In the genomic region with DNA sequence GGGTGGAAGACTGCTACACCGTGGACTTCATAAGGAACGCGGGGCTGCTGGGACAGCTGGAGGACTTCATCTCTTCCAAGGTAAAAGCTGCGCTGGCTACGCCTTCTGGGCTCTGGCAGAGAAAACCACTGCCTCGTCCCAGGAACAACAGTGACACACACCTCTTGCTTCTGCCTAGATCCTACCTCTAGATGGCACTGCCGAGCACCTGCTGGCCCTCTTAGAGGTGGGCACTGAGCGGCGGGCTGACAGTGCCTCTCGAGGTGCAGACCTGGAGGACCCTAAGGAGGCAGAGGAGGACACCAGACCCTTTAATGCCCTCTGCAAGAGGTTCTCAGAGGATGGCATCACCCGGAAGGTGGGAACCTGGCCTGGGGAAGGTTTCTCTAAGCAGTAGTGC, we compare ENCODE assay signal across 9 mouse cellular contexts. TPM values are rescaled to one million over a fixed set of nuclear protein-coding genes. Genes with fewer than 3 reads are reported as not detected.
DNase-seq lines count a peak whose midpoint lies in the region; ATAC-seq and TF ChIP-seq lines count a peak whose summit lies in the region.
"Had no signal": no experiment of that assay in that cellular context is flagged by ENCODE, and none has a peak within 500 bp of the region (broad histone marks: within the 10 kb centered on the region; RNA-seq: fewer than 3 reads in every experiment).

No protein-coding gene starts in this region.

- peak; percentile 61; the same call in 1 of the 2 replicates for ATAC-seq in hindbrain, embryonic 15.5 days (ENCODE audit: low FRiP score, low read depth)
- peak; percentile 47; the same call in 1 of the 2 replicates for ATAC-seq in lung, embryonic 14.5 days (ENCODE audit: insufficient read depth)

- 0 out of 4 replicates have a peak, but pooled peaks cover 0 to 3% of the 10 kb centered on the region in 2 experiments for H3K4me1 ChIP-seq in ES-E14 (ENCODE audit: control insufficient read depth in 2 of 2, insufficient read depth in 2 of 2, low read length in 2 of 2, poor library complexity in 1 of 2)
- no peaks in the 10 kb centered on the region for H3K4me1 ChIP-seq in hindbrain, embryonic 15.5 days (replicated peaks)
- no peaks in the 10 kb centered on the region for H3K4me1 ChIP-seq in lung, embryonic 14.5 days (ENCODE audit: insufficient read depth)
- H3K4me1 ChIP-seq in olfactory bulb, adult 2 months (ENCODE audit: control insufficient read depth, insufficient read depth, low read length), result no peaks in the 10 kb centered on the region

- 22% methylated on average over 11 of the region's 11 CpGs for WGBS in hindbrain, embryonic 15.5 days
- 18% methylated on average over 11 of the region's 11 CpGs for WGBS in lung, embryonic 14.5 days
- 35% methylated on average over 11 of the region's 11 CpGs for WGBS in olfactory bulb, adult 2 months

- H3K4me3 ChIP-seq in layer of hippocampus, adult 2 months, result no peak overlapping the region
- no peak overlapping the region for H3K4me3 ChIP-seq in ES-E14 (ENCODE audit: insufficient read depth in 1 of 2, low read depth in 1 of 2, low read length in 2 of 2, poor library complexity in 1 of 2, severe bottlenecking in 1 of 2)
- H3K4me3 ChIP-seq in hindbrain, embryonic 15.5 days, result no peak overlapping the region
- H3K4me3 ChIP-seq in lung, embryonic 14.5 days (ENCODE audit: low read depth, low read length), result no peak overlapping the region
- H3K4me3 ChIP-seq in olfactory bulb, adult 2 months (ENCODE audit: insufficient read depth, low read depth, low read length), result no peak overlapping the region
- H3K4me3 ChIP-seq: erythroblast, embryonic 14.5 days had no signal

- H3K9ac ChIP-seq in ES-E14 (ENCODE audit: insufficient read depth, low read depth, low read length, poor library complexity, severe bottlenecking), result no peak overlapping the region
- no peak overlapping the region for H3K9ac ChIP-seq in hindbrain, embryonic 15.5 days
- no peak overlapping the region for H3K9ac ChIP-seq in lung, embryonic 14.5 days

- H3K36me3 ChIP-seq in ES-E14 (ENCODE audit: control insufficient read depth, insufficient read depth, low read length, poor library complexity, severe bottlenecking), result peaks cover 2% of the 10 kb centered on the region; the same call in 1 of the 2 replicates
- peaks cover 42% of the 10 kb centered on the region for H3K36me3 ChIP-seq in hindbrain, embryonic 15.5 days
- no peaks in the 10 kb centered on the region for H3K36me3 ChIP-seq in lung, embryonic 14.5 days (ENCODE audit: insufficient read depth)

- in situ Hi-C loops in ES-E14 (cut with MboI; ENCODE audit: low sequenced_read_pairs in 2 of 2, unreplicated experiment in 2 of 2), result no loop called here

- H3K4me2 ChIP-seq in hindbrain, embryonic 15.5 days, result no peak overlapping the region
- H3K4me2 ChIP-seq in lung, embryonic 14.5 days, result no peak overlapping the region

- DNase-seq in layer of hippocampus, adult 2 months (ENCODE audit: low spot score in 2 of 2), result peak in 1 of 2 experiments; percentile 48
- DNase-seq in layer of hippocampus, adult 9-10 months (ENCODE audit: low spot score), result no peak
- DNase-seq in ES-E14 (ENCODE audit: low read depth, low spot score), result peak; percentile 58
- DNase-seq in c-Kit-positive CD71-positive TER-119-positive erythroid progenitor cells, embryonic 14.5 days (ENCODE audit: low spot score), result peak; percentile 27
- DNase-seq in lung, embryonic 14.5 days, result peak; percentile 64
- DNase-seq in frontal cortex, postnatal 25 days (ENCODE audit: low spot score in 2 of 2), result no peak

- no peaks in the 10 kb centered on the region for H3K9me3 ChIP-seq in ES-E14 (ENCODE audit: control insufficient read depth, insufficient read depth, low read depth, low read length)
- no peaks in the 10 kb centered on the region for H3K9me3 ChIP-seq in hindbrain, embryonic 15.5 days
- no peaks in the 10 kb centered on the region for H3K9me3 ChIP-seq in lung, embryonic 14.5 days (ENCODE audit: low read depth, low read length)

- TF ChIP-seq CTCF in layer of hippocampus, adult 2 months (conservative IDR thresholded peaks at IDR 0.05), result peak; percentile 87
- peak; percentile 78 for TF ChIP-seq CTCF in lung, embryonic 14.5 days (IDR thresholded peaks at IDR 0.05; ENCODE audit: low read depth)
- TF ChIP-seq CTCF in olfactory bulb, adult 2 months (IDR thresholded peaks at IDR 0.05; ENCODE audit: insufficient read depth, low read depth, low read length), result peak; percentile 44; the same call in 1 of the 2 replicates

- no peak for TF ChIP-seq POLR2A in olfactory bulb, adult 2 months (IDR thresholded peaks at IDR 0.05; ENCODE audit: insufficient read depth, low read depth, low read length)

- H3K27me3 ChIP-seq in hindbrain, embryonic 15.5 days, result no peaks in the 10 kb centered on the region
- no peaks in the 10 kb centered on the region for H3K27me3 ChIP-seq in lung, embryonic 14.5 days (ENCODE audit: insufficient read depth, low read length)

- H3K27ac ChIP-seq in layer of hippocampus, adult 2 months, result no peak overlapping the region
- H3K27ac ChIP-seq in ES-E14 (ENCODE audit: insufficient read depth, low read depth, low read length, poor library complexity, severe bottlenecking), result no peak overlapping the region
- H3K27ac ChIP-seq in hindbrain, embryonic 15.5 days (replicated peaks), result no peak overlapping the region
- no peak overlapping the region for H3K27ac ChIP-seq in lung, embryonic 14.5 days (ENCODE audit: low read depth)
- no peak overlapping the region for H3K27ac ChIP-seq in olfactory bulb, adult 2 months (ENCODE audit: insufficient read depth, low read depth, low read length)

TF ChIP-seq in ES-E14, 5 proteins besides CTCF, POLR2A, EP300 and RAD21:
- TF ChIP-seq MAFK (IDR thresholded peaks at IDR 0.05; ENCODE audit: insufficient read depth, low read depth, low read length), result no peak
- peak; percentile 7; the same call in 1 of the 2 replicates for TF ChIP-seq ZC3H11A (IDR thresholded peaks at IDR 0.05; ENCODE audit: borderline replicate concordance, low read depth, low read length)

RNA-seq across cellular contexts. Expression of gene Utf1, which starts 12.9 kb away (rescaled TPM):
- total RNA-seq in layer of hippocampus, adult 2 months (2021), result not detected
- total RNA-seq in ES-E14 (2012; rRNA removed), result 147 and 174 TPM in 2 replicates
- polyA plus RNA-seq in hindbrain, embryonic 15.5 days (2015; fragmentation: Nextera tagmentation; extraction: Ambion mirVana), result not detected in 2 replicates
- polyA plus RNA-seq in lung, embryonic 14.5 days (2014; fragmentation: Nextera tagmentation; extraction: Ambion mirVana), result 0.14 TPM in 1 of 2 replicates, not detected in the other
- not detected in 2 replicates for polyA plus RNA-seq in olfactory bulb, adult 2 months (2012; ENCODE audit: insufficient read depth, insufficient read length, low replicate concordance, missing spikeins)
- polyA plus RNA-seq: erythroblast, embryonic 14.5 days had no signal

RNA-seq across cellular contexts. Expression of gene Kndc1, which starts 36.2 kb away (rescaled TPM):
- total RNA-seq in layer of hippocampus, adult 2 months (2021), result 10 to 100 TPM; 80.3 to 87.0 TPM
- 2.3 and 5.3 TPM in 2 replicates for total RNA-seq in ES-E14 (2012; rRNA removed)
- 14.6 and 18.1 TPM in 2 replicates for polyA plus RNA-seq in hindbrain, embryonic 15.5 days (2015; fragmentation: Nextera tagmentation; extraction: Ambion mirVana)
- polyA plus RNA-seq in lung, embryonic 14.5 days (2014; fragmentation: Nextera tagmentation; extraction: Ambion mirVana), result 0.45 and 0.53 TPM in 2 replicates
- not detected in 2 replicates for polyA plus RNA-seq in olfactory bulb, adult 2 months (2012; ENCODE audit: insufficient read depth, insufficient read length, low replicate concordance, missing spikeins)
- polyA plus RNA-seq: erythroblast, embryonic 14.5 days had no signal

RNA-seq across cellular contexts. Expression of gene 6430531B16Rik, which starts 47.8 kb away (rescaled TPM):
- total RNA-seq in layer of hippocampus, adult 2 months (2021), result 1 to 10 TPM; 1.3 to 1.5 TPM
- total RNA-seq in ES-E14 (2012; rRNA removed), result 1.8 TPM in 2 replicates
- 0.68 and 0.97 TPM in 2 replicates for polyA plus RNA-seq in hindbrain, embryonic 15.5 days (2015; fragmentation: Nextera tagmentation; extraction: Ambion mirVana)
- 0.30 and 0.37 TPM in 2 replicates for polyA plus RNA-seq in lung, embryonic 14.5 days (2014; fragmentation: Nextera tagmentation; extraction: Ambion mirVana)
- not detected in 2 replicates for polyA plus RNA-seq in olfactory bulb, adult 2 months (2012; ENCODE audit: insufficient read depth, insufficient read length, low replicate concordance, missing spikeins)
- polyA plus RNA-seq: erythroblast, embryonic 14.5 days had no signal

Comparison
In these comparisons a context has a peak if more than half of its experiments do, and no peak if none do; other contexts are left out.
1. DNase-seq: peak in ES-E14 (single experiment), c-Kit-positive CD71-positive TER-119-positive erythroid progenitor cells, embryonic 14.5 days (single experiment) and lung, embryonic 14.5 days (single experiment); none in layer of hippocampus, adult 9-10 months (single experiment) and frontal cortex, postnatal 25 days (0 of 2).
2. RNA of gene Kndc1, which starts 36.2 kb away (polyA plus RNA-seq): 14.6 to 18.1 TPM in hindbrain, embryonic 15.5 days; 0.45 to 0.53 TPM in lung, embryonic 14.5 days and not detected in olfactory bulb, adult 2 months; every median in the first group is over 10 times any median in the second.
3. Peak in every context shown above with its lines, with median percentiles within 50 percentile points of each other: CTCF ChIP-seq.